Mouse (Mus musculus) lung, embryonic 16.5 days (tissue): ENCODE data around the gene Myocd. TPM values are rescaled to one million over a fixed set of nuclear protein-coding genes. Genes with fewer than 3 reads are reported as not detected.

Experiments
- ATAC-seq: fragments of 200-750 bp; cut with Nextera tagmentation; 2 replicates; pipeline ENCODE4 v1.8.0; 2017; ENCODE audit warnings: low read depth, mild to moderate bottlenecking, moderate library complexity
- H3K27ac ChIP-seq: fragments of 300-500 bp; sonication (generic); 2 replicates; pipeline ENCODE4 v1.5.1; 2014; ENCODE audit warnings: mild to moderate bottlenecking, control low read depth, low read length
- H3K27me3 ChIP-seq: fragments of 300-500 bp; sonication (generic); 2 replicates; pipeline ENCODE4 v1.6.1; 2014; ENCODE audit warnings: low read depth, low read length, mixed read lengths; ENCODE audit not compliant: control insufficient read depth, insufficient read depth
- H3K36me3 ChIP-seq: fragments of 300-500 bp; sonication (generic); 2 replicates; pipeline ENCODE4 v1.6.1; 2014; ENCODE audit warnings: low read length; ENCODE audit not compliant: control insufficient read depth, insufficient read depth
- H3K4me1 ChIP-seq: fragments of 300-500 bp; sonication (generic); replicated peaks from 2 replicates; pipeline ENCODE4 v1.6.1; 2014; ENCODE audit warnings: low read length, mixed read lengths; ENCODE audit not compliant: control insufficient read depth, insufficient read depth
- H3K4me2 ChIP-seq: fragments of 300-500 bp; sonication (generic); 2 replicates; pipeline ENCODE4 v1.6.1; 2014; ENCODE audit warnings: low read depth, low read length, control low read depth
- H3K4me3 ChIP-seq: fragments of 300-500 bp; sonication (generic); 2 replicates; pipeline ENCODE4 v1.5.1; 2014; ENCODE audit warnings: mild to moderate bottlenecking, low read length, control low read depth
- H3K9ac ChIP-seq: fragments of 300-500 bp; sonication (generic); 2 replicates; pipeline ENCODE4 v1.6.1; 2014; ENCODE audit warnings: low read length, control low read depth
- H3K9me3 ChIP-seq: fragments of 300-500 bp; sonication (generic); 2 replicates; pipeline ENCODE4 v1.6.1; 2016; ENCODE audit warnings: low read length; ENCODE audit not compliant: control insufficient read depth
- WGBS: fragments of 180-500 bp; shearing (Covaris S2); extraction: QIAGEN DNeasy Blood & Tissue Kit; methylation state at CpG from one replicate; pipeline ENCODE4 v1.1.7; 2014; 5-methylcytosine and 5-hydroxymethylcytosine counted together
- polyA plus RNA-seq: library from polyadenylated mRNA; unstranded; fragments of >200 nt; fragmentation: Nextera tagmentation; extraction: Ambion mirVana; gene quantifications from 2 replicates; pipeline ENCODE4 v1.2.1, GENCODE M21; 2015

Gene Myocd
- polyA plus RNA-seq, 1 experiment from 2014 or later, result 12.9 TPM

DNA sequence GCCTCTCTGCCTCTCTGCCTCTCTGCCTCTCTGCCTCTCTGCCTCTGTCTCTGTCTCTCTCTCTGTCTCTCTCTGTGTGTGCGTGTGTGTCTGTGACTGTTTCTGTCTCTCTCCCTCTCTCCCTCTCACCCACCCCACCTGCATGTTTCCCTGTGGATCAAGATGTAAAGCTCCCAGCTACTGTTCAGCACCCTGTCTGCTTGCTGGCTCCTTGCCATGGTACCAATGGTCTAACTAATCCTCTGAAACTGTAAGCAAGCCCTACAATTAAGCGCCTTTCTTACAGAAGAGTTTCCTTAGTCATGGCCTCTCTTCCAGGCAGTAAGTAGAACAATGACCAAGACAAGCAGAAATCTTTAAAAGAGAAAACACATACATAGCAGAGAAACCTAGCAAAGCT, 32.9 kb downstream of the Myocd start:
- H3K4me2 ChIP-seq, result no peak overlapping the region
- H3K36me3 ChIP-seq, result no peaks in the 10 kb centered on the region
- H3K4me3 ChIP-seq, result no peak overlapping the region
- no peak overlapping the region for H3K27ac ChIP-seq
- H3K9ac ChIP-seq, result no peak overlapping the region
- ATAC-seq, result no peak
- H3K4me1 ChIP-seq, result no peaks in the 10 kb centered on the region
- H3K9me3 ChIP-seq, result no peaks in the 10 kb centered on the region
- H3K27me3 ChIP-seq, result no peaks in the 10 kb centered on the region
- WGBS, result 80% methylated on average over 2 of the region's 2 CpGs

DNA sequence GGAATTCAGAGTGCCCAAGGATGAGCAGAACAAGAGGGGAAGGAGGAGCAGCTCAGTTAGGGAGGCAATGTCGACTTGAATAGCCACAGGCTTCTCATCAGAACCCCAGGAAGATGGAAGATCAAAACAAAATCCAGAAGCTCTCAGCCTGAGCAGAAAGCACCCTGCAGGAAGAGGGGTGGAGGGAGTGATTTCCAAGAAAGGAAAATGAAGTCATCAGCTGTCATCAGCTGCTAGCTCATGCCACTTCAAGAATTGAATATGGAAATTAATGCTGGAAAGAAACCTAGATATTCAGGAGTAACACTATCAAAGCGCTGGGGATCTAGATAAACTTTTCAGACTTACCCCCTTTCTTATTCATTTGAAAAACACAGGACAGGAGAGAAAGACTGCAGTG, 34.4 kb downstream of the Myocd start:
- Histone ChIP-seq H3K4me3 (no peak overlapping the region), H3K9me3 (no peaks in the 10 kb centered on the region), H3K4me2 (no peak overlapping the region), H3K9ac (no peak overlapping the region), H3K4me1 (no peaks in the 10 kb centered on the region), H3K27ac (no peak overlapping the region), H3K27me3 (no peaks in the 10 kb centered on the region), H3K36me3 (no peaks in the 10 kb centered on the region)
- no peak for ATAC-seq
- 35% methylated on average over 2 of the region's 2 CpGs for WGBS

DNA sequence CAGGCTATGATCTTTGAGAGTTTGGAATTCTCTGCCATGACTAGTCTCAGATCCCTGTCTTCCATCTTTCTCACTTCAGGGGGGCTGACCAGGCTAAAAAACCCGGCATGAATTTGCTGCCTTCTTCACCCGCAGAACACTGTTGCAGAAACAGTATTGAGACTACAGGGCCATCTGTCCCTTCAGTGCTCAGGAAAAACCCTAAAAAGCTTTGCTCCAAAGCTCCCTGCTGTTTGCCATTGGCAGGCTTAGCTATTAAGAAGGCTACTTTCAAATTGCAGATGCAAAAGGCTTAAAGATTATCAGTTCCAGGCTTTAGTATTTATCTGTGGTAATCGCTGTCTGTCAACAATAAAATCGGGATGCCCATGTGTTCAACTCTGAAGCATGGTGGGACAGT, 38.0 kb downstream of the Myocd start:
- H3K4me3 ChIP-seq, result no peak overlapping the region
- no peak for ATAC-seq
- no peak overlapping the region for H3K9ac ChIP-seq
- H3K9me3 ChIP-seq, result no peaks in the 10 kb centered on the region
- H3K4me1 ChIP-seq, result no peaks in the 10 kb centered on the region
- no peaks in the 10 kb centered on the region for H3K36me3 ChIP-seq
- H3K4me2 ChIP-seq, result no peak overlapping the region
- no peak overlapping the region for H3K27ac ChIP-seq
- no peaks in the 10 kb centered on the region for H3K27me3 ChIP-seq
- 70% methylated on average over 4 of the region's 4 CpGs for WGBS

DNA sequence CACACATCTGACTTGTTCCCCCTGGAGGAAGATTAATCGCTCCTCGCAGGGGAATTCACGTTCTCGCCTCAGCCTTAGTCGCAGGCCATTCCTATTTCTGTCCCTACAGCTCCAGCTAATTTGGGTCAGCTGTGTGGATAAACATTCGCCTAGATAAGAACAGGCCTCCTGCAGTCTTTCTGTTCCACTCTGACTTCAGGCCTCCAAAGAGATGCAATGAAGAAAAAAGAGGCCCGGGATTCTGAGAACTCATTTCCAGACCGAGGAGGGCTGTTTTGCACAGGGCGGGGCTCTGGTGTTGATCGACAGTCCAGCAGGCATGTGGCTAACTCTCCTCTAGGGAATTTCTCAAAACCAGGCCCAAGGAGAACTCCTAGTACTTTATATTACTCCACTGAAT, 43.0 kb downstream of the Myocd start:
- ATAC-seq, result peak; percentile 15; the same call in 1 of the 2 replicates
- H3K36me3 ChIP-seq, result no peaks in the 10 kb centered on the region
- H3K27ac ChIP-seq, result no peak overlapping the region
- H3K9me3 ChIP-seq, result no peaks in the 10 kb centered on the region
- no peaks in the 10 kb centered on the region for H3K4me1 ChIP-seq
- no peaks in the 10 kb centered on the region for H3K27me3 ChIP-seq
- H3K9ac ChIP-seq, result no peak overlapping the region
- no peak overlapping the region for H3K4me3 ChIP-seq
- WGBS, result 25% methylated on average over 10 of the region's 10 CpGs
- H3K4me2 ChIP-seq, result no peak overlapping the region

DNA sequence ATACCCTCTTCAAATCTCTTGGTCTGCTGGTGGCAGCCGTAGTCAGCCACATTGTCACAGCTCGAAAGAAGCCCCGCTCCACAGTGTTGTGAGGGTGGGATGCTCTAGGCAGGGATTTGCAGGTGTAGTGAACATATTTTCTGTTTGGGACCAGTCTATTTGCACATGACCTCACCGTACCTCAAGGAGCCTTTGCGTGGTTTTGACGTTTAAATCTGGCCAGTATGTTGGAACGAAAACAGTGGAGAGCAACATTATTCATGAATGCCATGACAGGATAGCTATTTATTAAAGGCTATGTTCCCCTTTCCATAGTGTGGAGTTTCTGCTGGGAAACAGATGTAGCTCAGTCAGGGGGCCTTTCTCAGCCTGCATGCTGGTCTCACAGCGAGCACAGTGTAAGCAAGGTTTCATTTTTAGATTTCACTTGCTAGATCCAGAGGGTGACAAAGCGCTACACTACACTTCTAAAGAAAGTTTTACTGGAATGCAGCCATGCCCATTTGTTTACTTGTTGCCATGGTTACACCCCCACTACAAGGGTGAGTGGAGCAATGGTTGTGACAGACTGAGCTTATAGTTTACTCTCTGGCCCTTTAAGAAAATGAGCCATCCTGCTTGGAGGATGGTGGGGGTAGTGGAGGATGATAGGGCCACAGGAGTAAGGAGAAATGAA, 54.7 kb downstream of the Myocd start:
- Histone ChIP-seq H3K9ac (no peak overlapping the region), H3K27ac (no peak overlapping the region), H3K27me3 (no peaks in the 10 kb centered on the region), H3K4me2 (peak overlapping the region; percentile 22; the same call in 1 of the 2 replicates), H3K4me3 (no peak overlapping the region), H3K9me3 (no peaks in the 10 kb centered on the region), H3K36me3 (no peaks in the 10 kb centered on the region), H3K4me1 (peaks cover 9% of the 10 kb centered on the region)
- ATAC-seq, result peak; percentile 87
- WGBS, result 37% methylated on average over 9 of the region's 9 CpGs

DNA sequence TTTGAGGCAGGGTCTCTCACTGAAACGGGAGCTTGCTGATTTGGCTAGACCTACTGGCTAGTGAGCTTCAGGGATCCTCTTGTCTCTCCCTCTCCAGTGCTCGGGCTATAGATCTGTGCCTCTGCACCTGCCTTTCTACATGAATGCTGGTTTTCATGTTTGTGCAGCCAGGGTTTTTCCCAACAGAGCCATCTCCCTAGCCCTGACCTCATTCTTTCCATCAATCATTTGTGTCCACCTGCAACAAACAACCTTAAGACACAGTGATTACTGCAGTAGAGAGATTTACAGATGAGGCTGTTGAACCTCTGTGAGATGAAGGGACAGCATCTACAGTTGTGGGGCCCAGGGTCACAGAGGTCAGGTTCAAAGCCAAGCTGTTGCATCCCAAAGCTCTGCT, 56.0 kb downstream of the Myocd start:
- ATAC-seq, result no peak
- no peaks in the 10 kb centered on the region for H3K27me3 ChIP-seq
- 92% methylated on average over 2 of the region's 2 CpGs for WGBS
- no peak overlapping the region for H3K27ac ChIP-seq
- H3K4me1 ChIP-seq, result peaks cover 9% of the 10 kb centered on the region
- H3K4me3 ChIP-seq, result no peak overlapping the region
- no peak overlapping the region for H3K4me2 ChIP-seq
- H3K9ac ChIP-seq, result no peak overlapping the region
- H3K9me3 ChIP-seq, result no peaks in the 10 kb centered on the region
- no peaks in the 10 kb centered on the region for H3K36me3 ChIP-seq

DNA sequence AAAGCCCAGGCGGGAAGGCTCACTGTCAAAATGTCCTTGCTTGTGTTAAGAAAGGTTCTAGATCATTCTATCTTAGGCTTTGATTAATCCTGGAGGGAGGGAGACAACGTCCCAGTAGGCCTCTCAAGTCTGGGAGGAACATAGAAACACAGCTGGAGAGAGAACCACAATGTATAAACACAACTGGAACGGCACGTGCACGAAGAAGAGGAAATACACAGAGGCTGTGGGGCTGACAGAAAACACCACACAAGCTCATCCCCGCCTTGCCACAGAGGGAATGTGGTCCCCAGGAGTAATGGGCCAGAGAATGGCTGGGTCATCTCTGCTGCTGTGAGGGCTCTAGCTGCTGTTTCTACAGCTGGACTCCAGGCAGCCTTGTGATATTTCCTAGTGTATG, 58.1 kb downstream of the Myocd start:
- H3K36me3 ChIP-seq, result no peaks in the 10 kb centered on the region
- no peaks in the 10 kb centered on the region for H3K27me3 ChIP-seq
- WGBS, result 40% methylated on average over 6 of the region's 6 CpGs
- H3K4me1 ChIP-seq, result peaks cover 9% of the 10 kb centered on the region
- H3K27ac ChIP-seq, result no peak overlapping the region
- ATAC-seq, result peak; percentile 47; the same call in 1 of the 2 replicates
- no peaks in the 10 kb centered on the region for H3K9me3 ChIP-seq
- H3K9ac ChIP-seq, result no peak overlapping the region
- no peak overlapping the region for H3K4me2 ChIP-seq
- no peak overlapping the region for H3K4me3 ChIP-seq

DNA sequence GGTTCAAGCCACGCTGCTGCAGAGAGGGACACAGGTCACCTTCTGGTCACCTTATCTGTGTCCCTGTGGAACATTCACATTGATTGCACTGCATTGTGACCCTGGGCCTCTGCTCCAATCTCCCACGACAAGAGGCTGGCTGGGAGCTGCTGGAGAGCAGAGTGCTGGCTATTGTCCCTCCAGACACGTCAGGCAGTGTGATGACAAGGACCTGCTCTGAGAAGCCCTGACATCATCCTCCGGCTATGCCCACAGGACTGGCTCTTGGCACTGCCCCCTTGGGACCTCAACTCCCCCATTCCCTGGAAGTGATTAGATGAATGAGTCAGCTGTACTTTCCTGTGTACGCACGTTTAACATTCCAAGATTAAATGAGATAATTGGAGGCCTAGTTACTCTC, 60.3 kb downstream of the Myocd start:
- H3K27ac ChIP-seq, result no peak overlapping the region
- H3K4me1 ChIP-seq, result peaks cover 2% of the 10 kb centered on the region; the same call in 1 of the 2 replicates

DNA sequence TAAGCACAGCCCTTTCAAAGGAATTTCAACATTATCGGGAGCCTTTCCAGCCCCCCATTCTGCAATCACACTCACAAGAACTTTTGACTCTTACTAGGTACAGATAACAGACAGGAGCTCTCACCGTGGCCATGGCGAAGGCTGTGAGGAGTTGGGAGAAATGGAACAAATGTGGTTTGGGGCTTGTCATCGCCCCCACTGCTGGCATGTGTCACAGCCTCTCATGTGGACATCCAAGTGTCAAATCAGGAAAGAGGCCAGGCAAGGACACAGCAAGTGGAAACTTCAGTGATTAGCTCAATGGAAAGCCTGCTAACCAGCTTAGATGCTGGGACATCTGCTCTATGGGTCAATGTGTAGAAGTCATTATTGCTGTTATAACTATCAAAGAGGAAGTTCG, 64.5 kb downstream of the Myocd start:
- no peak overlapping the region for H3K4me2 ChIP-seq
- no peak overlapping the region for H3K9ac ChIP-seq
- WGBS, result 44% methylated on average over 5 of the region's 5 CpGs
- no peaks in the 10 kb centered on the region; the same call in 1 of the 2 replicates for H3K36me3 ChIP-seq
- peaks cover 2% of the 10 kb centered on the region; the same call in 1 of the 2 replicates for H3K4me1 ChIP-seq
- no peak overlapping the region for H3K27ac ChIP-seq
- ATAC-seq, result no peak
- H3K4me3 ChIP-seq, result no peak overlapping the region
- H3K27me3 ChIP-seq, result no peaks in the 10 kb centered on the region
- H3K9me3 ChIP-seq, result no peaks in the 10 kb centered on the region

More for the DNA sequence above, 60.3 kb downstream of the Myocd start:
- Histone ChIP-seq H3K4me3 (no peak overlapping the region), H3K27me3 (no peaks in the 10 kb centered on the region), H3K4me2 (no peak overlapping the region), H3K9me3 (no peaks in the 10 kb centered on the region), H3K36me3 (no peaks in the 10 kb centered on the region), H3K9ac (no peak overlapping the region)
- ATAC-seq, result 0 out of 2 replicates have a peak, but pooled peaks have one; percentile 24
- 33% methylated on average over 6 of the region's 6 CpGs for WGBS
